In genomic region chr14:110770694-110771093, GRCm38 (mm10) we compare ENCODE assay signal across 14 mouse cellular contexts. TPM values are rescaled to one million over a fixed set of nuclear protein-coding genes. Genes with fewer than 3 reads are reported as not detected.
"Had no signal": no experiment of that assay in that cellular context is flagged by ENCODE, and none has a peak within 500 bp of the region (broad histone marks: within the 10 kb centered on the region; RNA-seq: fewer than 3 reads in every experiment).

No protein-coding gene starts in this region.

- H3K27me3 ChIP-seq: intestine, embryonic 15.5 days; liver, embryonic 13.5 days; megakaryocyte, embryonic 14.5 days; midbrain, embryonic 15.5 days had no signal

- H3K9ac ChIP-seq: intestine, embryonic 15.5 days; liver, embryonic 13.5 days; midbrain, embryonic 15.5 days had no signal

- H3K9me3 ChIP-seq: intestine, embryonic 15.5 days; liver, embryonic 13.5 days; midbrain, embryonic 15.5 days had no signal

- H3K4me3 ChIP-seq: intestine, embryonic 15.5 days; liver, embryonic 13.5 days; megakaryocyte, embryonic 14.5 days; midbrain, embryonic 15.5 days had no signal

- H3K4me2 ChIP-seq: intestine, embryonic 15.5 days; liver, embryonic 13.5 days; midbrain, embryonic 11.5 days; midbrain, embryonic 15.5 days had no signal

- H3K4me1 ChIP-seq: intestine, embryonic 15.5 days; liver, embryonic 13.5 days; megakaryocyte, embryonic 14.5 days; midbrain, embryonic 15.5 days had no signal

- H3K27ac ChIP-seq: intestine, embryonic 15.5 days; liver, embryonic 13.5 days; midbrain, embryonic 15.5 days had no signal

- DNase-seq: kidney, adult 18-20 months; kidney, adult 9 months; kidney, postnatal 25 days; liver, embryonic 13.5 days; lung, adult 2 months; lung, postnatal 10 days; lung, postnatal 36 days; right cerebral cortex, postnatal 4 days; thymus, postnatal 25 days had no signal

- ATAC-seq: intestine, embryonic 15.5 days; midbrain, embryonic 15.5 days had no signal

- H3K36me3 ChIP-seq: intestine, embryonic 15.5 days; liver, embryonic 13.5 days; midbrain, embryonic 15.5 days had no signal

RNA-seq across cellular contexts. Expression of gene Slitrk6, which starts 15.7 kb away (rescaled TPM):
- total RNA-seq: liver, adult 2 months had no signal
- polyA plus RNA-seq: liver, adult 2 months had no signal
